Mouse (Mus musculus) mesoderm, embryonic 11.5 days (tissue): ENCODE measurements around the gene Slc26a9.
A peak's percentile ranks its signal among the peaks of the same experiment; 100 is the strongest.

Experiments used
- DNase-seq: peaks from one replicate; pipeline ENCODE4 v3.0.0-alpha.2; 2012; ENCODE audit warnings: low read depth, low spot score

Slc26a9 gene

GRCm38 (mm10) chr1:131736494-131736893, 7.3 kb upstream of the Slc26a9 start:
- no peak for DNase-seq

- DNase-seq = no peak
Measured at GRCm38 (mm10) chr1:131737269-131737668, 6.6 kb upstream of the Slc26a9 start.

GRCm38 (mm10) chr1:131738760-131739159, 5.1 kb upstream of the Slc26a9 start:
- no peak for DNase-seq

GRCm38 (mm10) chr1:131739481-131740160, 4.2 kb upstream of the Slc26a9 start:
- DNase-seq = no peak

GRCm38 (mm10) chr1:131745391-131745790, 1.6 kb downstream of the Slc26a9 start:
- no peak for DNase-seq

GRCm38 (mm10) chr1:131747761-131748160, 3.9 kb downstream of the Slc26a9 start:
- DNase-seq = no peak

- DNase-seq = no peak
Measured at GRCm38 (mm10) chr1:131748636-131749035, 4.8 kb downstream of the Slc26a9 start.

GRCm38 (mm10) chr1:131749706-131750545, 6.1 kb downstream of the Slc26a9 start:
- DNase-seq = no peak

GRCm38 (mm10) chr1:131751181-131751890, 7.5 kb downstream of the Slc26a9 start:
- peak; percentile 28 for DNase-seq

GRCm38 (mm10) chr1:131751891-131752311, 8.1 kb downstream of the Slc26a9 start:
- DNase-seq = no peak

- DNase-seq = no peak
Measured at GRCm38 (mm10) chr1:131754212-131754829, 10.5 kb downstream of the Slc26a9 start.

GRCm38 (mm10) chr1:131754916-131755315, 11.1 kb downstream of the Slc26a9 start:
- no peak for DNase-seq

GRCm38 (mm10) chr1:131757211-131757610, 13.4 kb downstream of the Slc26a9 start:
- DNase-seq = no peak

GRCm38 (mm10) chr1:131758796-131759195, 15.0 kb downstream of the Slc26a9 start:
- no peak for DNase-seq

GRCm38 (mm10) chr1:131759667-131760427, 16.0 kb downstream of the Slc26a9 start:
- no peak for DNase-seq

GRCm38 (mm10) chr1:131760428-131760820, 16.6 kb downstream of the Slc26a9 start:
- DNase-seq = no peak

GRCm38 (mm10) chr1:131761079-131761831, 17.4 kb downstream of the Slc26a9 start:
- no peak for DNase-seq

- DNase-seq = no peak
Measured at GRCm38 (mm10) chr1:131763683-131764082, 19.9 kb downstream of the Slc26a9 start.

GRCm38 (mm10) chr1:131764581-131765338, 20.9 kb downstream of the Slc26a9 start:
- DNase-seq = no peak
